Mouse (Mus musculus): ENCODE data around the gene Acd.
A peak's percentile ranks its signal among the peaks of the same experiment; 100 is the strongest.

Acd gene

GRCm38 (mm10) chr8:105702001-105702401 lies 1.1 kb upstream of the Acd start:
- DNase-seq (ENCODE audit: low spot score) = peak; percentile 10

GRCm38 (mm10) chr8:105700566-105700965 lies 336 bp downstream of the Acd start:
- DNase-seq (ENCODE audit: low spot score) = no peak

- DNase-seq (ENCODE audit: low spot score) = no peak
These were observed 1.2 kb downstream of the Acd start for GRCm38 (mm10) chr8:105699488-105700215.

GRCm38 (mm10) chr8:105698734-105699133 lies 2.2 kb downstream of the Acd start:
- DNase-seq (ENCODE audit: low spot score) = no peak

- no peak for DNase-seq (ENCODE audit: low spot score)
These were observed 3.6 kb downstream of the Acd start for GRCm38 (mm10) chr8:105697196-105697780.

GRCm38 (mm10) chr8:105695080-105695780 lies 5.7 kb downstream of the Acd start:
- no peak for DNase-seq (ENCODE audit: low spot score)

GRCm38 (mm10) chr8:105694051-105694799 lies 6.7 kb downstream of the Acd start:
- peak; percentile 13 for DNase-seq (ENCODE audit: low spot score)

- DNase-seq (ENCODE audit: low spot score) = peak; percentile 67
These were observed 7.3 kb downstream of the Acd start for GRCm38 (mm10) chr8:105693648-105694047.

- DNase-seq (ENCODE audit: low spot score) = no peak
These were observed 8.3 kb downstream of the Acd start for GRCm38 (mm10) chr8:105692449-105693182.

GRCm38 (mm10) chr8:105690978-105691377 lies 9.9 kb downstream of the Acd start:
- DNase-seq (ENCODE audit: low spot score) = no peak

- no peak for DNase-seq (ENCODE audit: low spot score)
These were observed 10.9 kb downstream of the Acd start for GRCm38 (mm10) chr8:105689983-105690360.

GRCm38 (mm10) chr8:105689256-105689982 lies 11.5 kb downstream of the Acd start:
- DNase-seq (ENCODE audit: low spot score) = no peak

GRCm38 (mm10) chr8:105688242-105688752 lies 12.6 kb downstream of the Acd start:
- DNase-seq (ENCODE audit: low spot score) = no peak

GRCm38 (mm10) chr8:105687512-105687911 lies 13.4 kb downstream of the Acd start:
- no peak for DNase-seq (ENCODE audit: low spot score)

- no peak for DNase-seq (ENCODE audit: low spot score)
These were observed 14.4 kb downstream of the Acd start for GRCm38 (mm10) chr8:105686551-105686950.

- peak; percentile 32 for DNase-seq (ENCODE audit: low spot score)
These were observed 15.1 kb downstream of the Acd start, which contains the start of gene Carmil2 for GRCm38 (mm10) chr8:105685796-105686308. Carmil2 (plus strand) TSS chr8:105686274.

GRCm38 (mm10) chr8:105685325-105685724 lies 15.6 kb downstream of the Acd start:
- no peak for DNase-seq (ENCODE audit: low spot score)

- DNase-seq (ENCODE audit: low spot score) = no peak
These were observed 23.0 kb downstream of the Acd start for GRCm38 (mm10) chr8:105677891-105678290.

GRCm38 (mm10) chr8:105661167-105661566 lies 39.7 kb downstream of the Acd start:
- peak; percentile 53 for DNase-seq (ENCODE audit: low spot score)

GRCm38 (mm10) chr8:105657641-105658040 lies 43.3 kb downstream of the Acd start:
- no peak for DNase-seq (ENCODE audit: low spot score)
